Mouse (Mus musculus) thymus, postnatal 10 days (tissue): Measurements from ENCODE around the gene Cavin4.
"Not testable (repeated sequence)": the region's sequence is repeated elsewhere in the genome, so short reads cannot be mapped to it uniquely, and the experiment has no call there.

Experiments used
- DNase-seq, 2 experiments: peaks; one replicate each; pipeline ENCODE4 v3.0.0; 2021; ENCODE audit warnings: low spot score in 2 of 2

The Cavin4 gene

DNA sequence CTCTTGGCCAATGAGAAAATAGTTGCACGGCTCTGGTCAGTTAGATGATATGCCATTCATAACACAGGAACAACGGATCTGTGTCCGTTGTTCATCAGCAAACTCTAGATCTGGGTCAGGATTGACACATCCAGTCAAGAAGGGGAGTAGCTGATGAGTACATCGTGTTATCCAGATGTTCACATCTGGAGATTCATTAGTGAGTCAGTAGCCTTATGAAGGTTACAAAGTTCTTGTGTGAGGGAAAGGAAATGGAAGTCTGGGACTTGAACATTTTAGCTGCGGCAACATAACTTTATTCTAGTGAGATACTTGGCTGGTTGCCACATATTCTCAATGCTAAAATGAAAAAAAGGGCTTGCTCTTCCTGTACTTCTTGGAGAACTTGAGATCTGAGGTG, 9.6 kb downstream of the Cavin4 start:
- no peak for DNase-seq

DNA sequence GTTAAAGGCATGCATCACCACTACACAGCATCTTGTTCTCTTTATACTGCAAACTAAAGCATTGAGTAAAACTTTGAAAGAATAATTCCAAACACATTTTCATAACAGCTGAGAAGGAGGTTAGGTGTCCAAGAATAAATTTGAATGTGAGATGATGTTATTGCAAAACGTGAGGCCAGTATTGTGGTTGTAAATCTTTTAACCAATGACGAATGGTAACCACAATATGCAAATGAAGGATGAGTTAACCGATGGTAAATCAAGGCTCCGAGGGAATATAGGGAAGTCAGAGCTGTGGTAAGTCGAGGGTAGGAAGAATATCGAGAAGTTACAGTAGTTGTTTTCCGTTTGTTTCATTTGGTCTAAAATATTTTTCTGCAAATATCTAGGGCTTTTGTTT, 11.1 kb downstream of the Cavin4 start:
- DNase-seq = no peak

DNA sequence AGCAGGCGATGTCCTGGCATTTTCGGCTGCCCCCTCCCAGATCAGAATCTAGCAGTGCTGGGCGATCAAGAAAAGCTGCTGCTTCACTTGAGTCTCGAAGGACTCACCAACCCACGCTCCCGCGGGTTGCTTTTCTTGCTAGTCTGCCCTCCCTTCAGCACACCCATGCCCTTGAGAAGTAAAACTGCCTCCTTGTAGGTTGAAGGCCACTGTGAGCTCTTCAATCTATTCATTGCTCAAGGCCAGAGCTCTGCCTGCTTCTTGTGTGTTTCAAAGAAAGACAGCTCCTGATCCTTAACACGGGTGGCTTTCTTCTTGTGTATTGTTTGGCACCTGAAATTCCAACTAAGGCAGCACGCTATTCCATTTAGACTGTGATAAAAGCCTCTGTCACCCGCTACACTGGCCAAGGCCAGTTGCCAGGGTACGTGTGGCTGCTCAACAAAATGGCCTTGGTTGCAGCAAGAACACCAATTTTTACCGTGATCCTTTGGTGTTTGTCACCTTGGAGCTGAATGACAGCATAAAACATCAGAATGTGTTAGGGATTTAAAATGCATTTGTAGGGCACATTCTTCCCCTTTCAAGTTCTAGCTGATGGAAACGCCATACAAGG, 13.4 kb downstream of the Cavin4 start:
- DNase-seq = no peak

DNA sequence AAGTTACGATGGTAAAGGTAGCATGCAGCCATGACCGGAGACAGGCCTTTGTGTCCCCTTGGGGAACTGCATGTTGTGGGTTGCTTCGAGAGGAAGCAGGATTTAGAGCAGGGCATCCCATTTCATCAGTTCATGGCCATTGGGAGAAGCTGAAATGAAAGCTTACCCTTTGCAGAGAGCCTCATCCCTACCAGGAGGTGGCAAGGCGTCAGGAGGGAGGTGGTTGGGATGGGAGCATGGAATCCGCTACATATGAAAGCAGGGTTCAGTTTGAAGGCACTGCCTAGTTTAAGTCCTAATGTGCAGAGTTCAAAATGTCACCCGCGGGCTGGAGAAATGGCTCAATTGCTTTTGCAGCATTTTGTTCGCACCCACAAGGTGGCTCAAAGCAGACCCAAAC, 14.0 kb downstream of the Cavin4 start:
- DNase-seq = no peak

DNA sequence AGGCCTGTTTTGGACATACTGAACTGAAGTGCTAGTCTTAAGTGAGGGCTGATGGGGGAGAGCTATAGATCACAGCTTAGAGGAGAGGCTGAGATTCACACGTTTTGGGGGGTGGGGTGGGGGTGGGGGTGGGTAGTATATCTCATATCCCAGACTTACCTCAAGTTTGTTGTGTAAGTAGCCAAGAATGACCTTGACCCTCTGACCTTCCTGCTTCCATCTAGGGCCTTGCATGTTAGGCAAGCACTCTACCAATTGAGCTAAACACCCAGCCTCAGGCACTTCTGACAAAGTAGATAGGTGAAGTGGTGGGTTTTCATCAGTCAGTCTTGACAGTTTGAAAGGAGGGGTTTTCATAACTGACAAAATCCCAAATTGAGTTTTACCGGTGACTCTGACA, 14.5 kb downstream of the Cavin4 start:
- no peak for DNase-seq

DNA sequence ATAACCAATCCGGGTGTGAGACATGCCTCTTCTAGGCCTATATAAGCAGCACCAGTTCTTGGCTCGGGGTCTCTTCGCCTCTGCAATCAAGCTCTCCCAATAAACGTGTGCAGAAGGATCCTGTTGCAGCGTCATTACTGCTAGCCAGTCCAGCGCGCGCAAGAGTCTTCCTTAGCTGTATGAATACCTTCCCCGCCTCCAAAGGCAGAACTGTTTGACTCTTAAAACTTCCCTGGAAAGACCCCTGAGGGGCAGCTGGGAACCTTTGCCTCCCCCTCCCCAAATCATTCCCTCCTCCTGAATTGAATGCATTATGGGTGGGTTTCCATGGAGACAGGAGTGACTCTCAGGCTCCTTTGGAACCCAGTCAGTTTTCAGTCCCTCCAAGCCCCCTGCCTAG, 15.5 kb downstream of the Cavin4 start:
- no peak for DNase-seq

DNA sequence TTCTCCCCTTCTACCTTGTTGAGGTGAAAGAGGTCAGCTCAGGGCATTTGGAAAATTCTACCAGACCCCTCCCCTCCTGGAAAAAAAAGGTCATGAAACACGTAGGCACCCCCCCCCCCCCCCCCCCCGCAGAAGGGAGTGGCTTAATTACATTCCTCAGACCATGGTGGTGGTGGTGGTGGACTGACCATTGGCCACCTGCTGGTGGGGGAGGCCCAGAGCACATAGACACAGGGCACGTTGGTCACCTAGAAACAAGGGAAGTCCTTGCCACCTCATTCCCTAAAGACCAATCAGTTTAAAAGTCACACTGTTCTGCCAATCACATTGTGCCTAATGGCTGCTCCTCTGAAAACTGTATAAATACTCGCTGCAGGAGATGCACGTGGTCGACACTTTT, 16.4 kb downstream of the Cavin4 start:
- DNase-seq = not testable (repeated sequence)

DNA sequence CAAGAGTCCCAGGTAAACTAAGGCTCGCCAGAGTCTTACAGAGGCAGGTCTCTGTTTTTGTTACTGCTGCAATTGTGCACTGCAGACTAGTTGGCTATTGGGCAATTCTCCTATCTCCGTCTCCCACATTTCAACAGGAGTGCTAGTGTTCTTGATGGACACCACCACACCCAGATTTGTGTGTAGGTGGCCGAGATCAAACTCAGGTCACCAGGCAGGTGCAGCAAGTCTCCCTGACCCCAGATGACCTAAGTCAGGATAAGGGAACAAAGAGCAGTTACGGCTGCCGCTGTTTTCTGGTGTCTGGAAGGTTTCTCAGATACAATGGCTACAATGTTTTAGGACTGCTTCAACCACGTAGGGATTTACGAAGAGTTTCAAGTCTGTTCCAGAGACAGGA, 16.9 kb downstream of the Cavin4 start:
- DNase-seq = no peak

DNA sequence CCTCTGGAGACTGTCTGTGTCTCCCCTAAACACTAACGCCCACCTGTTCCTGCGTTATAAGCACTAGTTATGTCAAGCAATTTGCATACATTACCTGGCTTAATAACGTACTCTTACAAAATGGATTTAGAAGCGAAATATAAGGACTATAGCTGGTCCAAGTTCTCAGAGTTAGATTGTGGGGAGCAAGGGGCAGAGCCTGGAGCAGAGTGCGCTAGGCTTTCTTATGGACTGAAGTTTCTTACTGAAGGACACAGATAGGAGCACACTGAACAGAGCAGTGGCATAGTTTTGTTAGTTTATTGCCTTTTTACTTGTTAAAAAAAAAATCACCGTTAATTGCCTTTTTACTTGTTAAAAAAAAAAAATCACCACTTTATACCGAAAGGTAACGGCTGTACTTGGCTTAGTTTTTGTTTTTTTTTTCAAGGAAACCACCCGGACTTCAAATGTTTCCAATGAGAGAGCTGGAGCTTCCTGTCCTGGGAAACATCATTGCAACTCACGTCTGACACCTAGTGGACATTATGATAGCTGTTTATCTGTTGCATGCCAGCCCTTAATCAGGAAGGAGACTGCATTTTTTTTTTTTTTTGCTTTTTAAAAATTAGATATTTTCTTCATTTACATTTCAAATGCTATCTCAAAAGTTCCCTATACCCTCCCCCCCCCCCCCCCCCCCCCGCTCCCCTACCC, 17.5 kb downstream of the Cavin4 start:
- DNase-seq = peak in 1 of 2 experiments; percentile 23

DNA sequence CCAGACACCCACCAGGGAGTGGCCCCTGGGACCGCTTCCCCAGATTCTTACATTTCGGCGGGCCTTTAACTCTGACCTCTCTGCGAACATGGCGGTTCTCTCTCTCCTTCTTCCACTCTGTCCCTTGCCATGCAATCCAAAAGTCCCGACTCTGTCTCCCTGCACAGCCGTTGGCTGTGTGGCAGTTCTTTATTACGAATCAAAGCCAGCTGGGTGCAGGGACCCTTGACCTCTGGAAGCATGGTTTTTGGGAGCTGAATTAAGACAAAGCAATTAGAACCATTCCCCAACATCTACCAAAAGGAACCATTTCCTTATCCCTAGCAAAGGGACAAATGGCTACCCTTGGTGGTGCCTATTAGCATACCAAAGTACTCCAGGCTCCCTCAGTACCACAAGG, 19.8 kb downstream of the Cavin4 start:
- no peak for DNase-seq

DNA sequence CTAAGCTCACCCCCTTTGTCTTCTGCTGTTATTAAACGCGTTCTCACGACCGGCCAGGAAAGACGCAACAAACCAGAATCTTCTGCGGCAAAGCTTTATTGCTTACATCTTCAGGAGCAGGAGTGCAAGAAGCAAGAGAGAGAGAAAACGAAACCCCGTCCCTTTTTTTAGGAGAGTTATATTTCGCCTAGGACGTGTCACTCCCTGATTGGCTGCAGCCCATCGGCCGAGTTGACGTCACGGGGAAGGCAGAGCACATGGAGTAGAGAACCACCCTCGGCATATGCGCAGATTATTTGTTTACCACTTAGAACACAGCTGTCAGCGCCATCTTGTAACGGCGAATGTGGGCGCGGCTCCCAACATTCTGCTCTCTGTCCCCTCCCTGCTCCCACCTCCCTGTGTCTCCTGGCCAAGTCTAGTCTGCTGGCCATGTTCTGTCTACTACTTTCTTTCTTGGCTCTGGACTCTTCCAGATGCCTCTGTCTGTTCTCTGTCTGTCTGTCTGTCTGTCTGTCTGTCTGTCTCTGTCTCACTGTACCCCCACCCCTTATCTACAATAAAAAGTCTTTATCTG, 20.4 kb downstream of the Cavin4 start:
- DNase-seq = not testable (repeated sequence)

DNA sequence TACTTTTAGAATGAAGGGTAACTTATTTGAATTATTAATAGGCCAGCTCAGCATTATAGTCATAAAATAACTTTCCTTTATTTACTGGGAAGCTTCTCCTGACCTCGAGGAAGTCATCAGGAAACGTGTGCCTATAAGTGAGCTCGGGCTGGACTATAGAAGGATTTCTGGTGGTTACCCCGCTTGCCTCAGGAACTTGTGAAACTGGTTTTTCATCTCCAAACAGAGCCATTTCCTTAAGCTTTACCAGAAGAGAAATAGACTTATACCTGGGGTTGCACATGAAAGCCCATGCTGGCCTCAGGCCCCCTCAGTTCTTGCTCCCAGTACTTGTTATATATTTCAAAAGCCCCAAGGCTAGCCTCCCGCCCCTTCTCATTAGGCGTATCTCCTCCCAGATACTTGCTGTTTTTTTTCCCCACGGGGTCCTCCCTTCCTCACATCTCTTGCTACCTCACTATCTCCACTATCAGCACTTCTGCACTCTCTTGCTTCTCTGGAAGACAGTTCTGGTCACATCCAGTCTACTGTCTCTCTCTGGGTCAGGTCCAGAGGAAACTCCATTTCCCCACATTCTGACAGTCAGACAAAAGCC, 21.4 kb downstream of the Cavin4 start:
- DNase-seq = no peak

DNA sequence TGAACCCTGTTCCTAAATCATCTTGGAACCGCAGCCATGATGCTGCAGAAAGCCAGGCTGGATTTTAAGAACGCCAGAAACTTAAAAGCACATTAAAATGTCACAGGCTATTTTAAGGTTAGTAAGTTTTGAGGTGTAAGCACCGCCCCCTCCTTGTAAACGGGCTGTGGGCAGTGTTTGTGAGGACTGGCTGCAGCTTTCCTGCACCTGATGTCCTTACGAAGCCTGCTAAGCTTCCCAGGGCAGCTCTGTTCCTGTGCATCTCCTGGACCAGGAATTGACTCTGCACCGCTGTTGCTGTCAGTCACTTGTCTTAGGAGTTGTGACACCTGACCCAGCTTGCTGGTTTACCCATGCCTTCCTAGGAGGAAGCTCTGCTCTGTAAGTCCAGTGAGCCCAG, 24.8 kb downstream of the Cavin4 start:
- DNase-seq = no peak

DNA sequence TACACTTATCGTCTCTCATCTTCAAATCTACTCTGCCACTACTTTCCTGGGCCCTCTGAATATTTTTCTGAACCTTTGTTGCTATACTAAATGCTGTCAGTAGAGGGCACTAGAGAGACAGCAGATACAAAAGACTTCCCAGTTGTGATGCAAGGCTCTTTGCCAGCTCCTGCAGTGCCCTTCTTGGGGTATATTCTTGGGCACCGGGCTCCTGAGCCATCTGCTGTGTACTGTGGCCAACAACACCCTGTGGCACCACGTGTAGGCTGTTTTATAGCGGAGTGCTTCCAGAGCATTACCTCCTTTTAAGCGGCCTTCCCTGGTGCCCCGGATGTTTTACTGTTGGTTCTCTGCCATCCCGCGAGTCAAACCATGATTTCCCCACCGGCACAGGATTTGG, 27.3 kb downstream of the Cavin4 start:
- DNase-seq = peak in 1 of 2 experiments; percentile 21

DNA sequence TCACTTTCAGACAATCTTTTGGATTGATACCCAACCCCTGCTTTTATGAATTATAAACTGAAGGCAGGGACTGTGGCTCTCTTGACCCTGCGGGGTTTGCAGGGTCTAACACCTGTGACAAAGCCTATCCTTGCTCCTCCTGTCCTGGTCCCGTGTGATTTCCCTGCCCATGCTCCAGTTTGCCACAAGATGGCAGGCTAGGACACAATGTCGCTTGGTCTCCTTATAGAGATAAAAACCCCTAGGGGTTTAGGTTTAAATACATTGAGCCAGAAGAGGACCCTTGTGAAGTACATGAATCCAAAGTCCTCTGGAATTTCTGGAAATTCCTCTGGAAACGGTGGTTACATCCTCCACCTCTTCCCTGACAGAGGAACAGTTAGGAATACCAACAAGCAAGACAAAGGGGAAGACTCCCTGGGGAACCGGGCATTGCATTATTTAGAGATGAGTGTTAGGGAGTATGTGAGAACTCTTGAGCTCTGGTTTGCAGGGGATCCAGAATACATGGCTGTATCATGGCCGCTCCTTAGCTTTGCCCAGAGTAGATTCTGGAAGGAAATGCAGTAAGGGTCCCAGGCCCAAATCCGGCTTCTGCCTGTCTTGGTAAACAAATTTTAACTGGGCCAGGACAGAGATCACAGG, 28.6 kb downstream of the Cavin4 start:
- DNase-seq = peak in 1 of 2 experiments; percentile 15

DNA sequence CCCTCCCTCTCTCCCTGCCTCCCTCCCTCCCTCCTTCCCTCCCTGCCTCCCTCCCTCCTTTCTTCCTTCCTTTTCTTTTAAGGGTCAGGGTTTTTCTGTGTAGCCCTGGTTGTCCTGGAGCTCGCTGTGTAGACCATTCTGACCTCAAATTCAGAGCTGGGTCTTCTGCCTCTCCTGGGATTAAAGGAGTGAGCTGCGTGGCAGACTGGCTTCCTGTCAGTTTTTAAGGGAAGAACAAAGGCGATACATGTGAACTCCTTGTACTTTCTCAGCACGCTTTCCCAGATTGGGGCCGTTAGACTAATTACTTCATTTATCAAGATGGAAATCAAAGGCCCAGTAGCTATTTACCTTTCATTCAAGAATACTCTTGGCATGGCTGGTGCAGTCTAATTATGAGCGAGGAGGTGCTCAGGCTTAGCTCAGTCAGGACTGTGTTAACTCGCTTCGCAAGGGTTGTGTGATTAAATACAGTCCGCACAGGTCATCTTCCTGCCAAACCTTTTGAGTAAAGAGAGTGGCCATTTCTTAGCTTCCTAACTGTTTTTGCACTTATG, 29.5 kb downstream of the Cavin4 start:
- no peak for DNase-seq

DNA sequence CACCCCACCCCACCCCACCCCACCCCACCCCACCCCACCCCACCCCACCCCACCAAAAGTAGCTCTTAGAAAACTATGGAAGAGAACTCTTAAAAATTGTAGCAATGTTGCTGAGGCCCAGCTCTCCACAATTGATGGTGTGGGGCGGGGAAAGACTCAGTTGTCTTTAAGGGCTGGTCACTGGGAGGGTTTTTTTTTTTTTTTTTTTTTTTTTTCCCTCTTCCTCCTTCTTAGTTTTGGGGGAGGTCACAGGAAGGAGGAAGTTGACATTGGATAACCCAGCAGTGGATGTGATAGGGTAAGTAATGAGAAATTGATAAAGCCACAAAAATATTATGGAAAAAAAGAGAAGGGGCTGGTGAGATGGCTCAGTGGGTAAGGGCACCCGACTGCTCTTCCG, 33.4 kb downstream of the Cavin4 start:
- DNase-seq = no peak

DNA sequence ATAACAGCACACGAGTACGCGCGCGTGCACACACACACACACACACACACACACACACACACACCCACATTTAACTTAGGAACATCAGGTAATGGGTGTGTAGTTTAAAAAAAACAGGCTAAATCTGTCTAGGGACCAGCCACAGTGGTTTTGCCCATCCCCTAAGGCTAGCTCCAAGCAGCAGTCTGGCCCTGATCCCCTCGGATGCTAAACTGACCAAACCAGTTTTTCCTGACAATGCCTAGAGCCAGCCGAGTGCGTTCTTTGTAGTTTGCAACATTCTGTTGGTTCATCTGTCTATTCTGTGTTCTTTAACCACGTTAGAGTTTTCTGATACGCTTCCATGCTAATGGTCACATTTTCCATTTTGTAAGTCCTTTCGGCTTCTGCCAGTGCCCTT, 34.0 kb downstream of the Cavin4 start:
- no peak for DNase-seq

DNA sequence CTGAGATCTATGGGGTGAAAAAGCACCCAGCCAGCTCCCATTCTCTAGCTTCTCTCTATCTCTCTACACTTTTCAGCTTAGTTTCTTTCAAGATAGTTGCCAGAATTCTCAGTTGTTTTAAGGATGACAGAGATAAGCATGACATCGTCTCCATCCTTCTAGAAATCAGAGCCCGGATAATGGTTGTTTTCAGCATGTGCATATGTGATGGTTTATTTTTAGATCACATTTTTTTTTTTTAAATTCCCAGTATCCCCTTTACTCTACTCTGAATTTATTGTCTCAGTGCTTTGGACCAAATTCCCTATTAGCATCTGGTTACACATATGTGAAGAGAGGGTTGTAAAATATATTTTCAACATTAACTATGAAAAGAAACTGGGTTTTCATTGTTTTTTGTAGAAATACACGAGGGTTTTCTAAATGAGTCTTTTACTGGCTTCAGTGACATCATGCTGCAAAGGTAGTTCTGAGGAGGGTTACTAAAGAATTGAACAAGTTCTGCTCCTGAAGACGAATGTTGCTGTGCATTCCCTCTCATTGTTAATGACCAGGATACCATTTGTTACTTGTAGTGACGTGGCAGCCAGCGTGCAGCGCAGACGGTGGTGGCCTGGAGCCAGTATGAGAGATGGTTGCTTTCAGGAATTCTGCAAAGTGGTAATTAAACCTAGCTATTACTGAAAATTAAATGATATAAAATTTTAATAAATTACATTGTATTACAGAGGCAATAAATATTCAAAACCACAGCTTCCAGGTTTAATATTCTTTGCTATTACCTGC, 52.7 kb downstream of the Cavin4 start:
- DNase-seq = no peak

DNA sequence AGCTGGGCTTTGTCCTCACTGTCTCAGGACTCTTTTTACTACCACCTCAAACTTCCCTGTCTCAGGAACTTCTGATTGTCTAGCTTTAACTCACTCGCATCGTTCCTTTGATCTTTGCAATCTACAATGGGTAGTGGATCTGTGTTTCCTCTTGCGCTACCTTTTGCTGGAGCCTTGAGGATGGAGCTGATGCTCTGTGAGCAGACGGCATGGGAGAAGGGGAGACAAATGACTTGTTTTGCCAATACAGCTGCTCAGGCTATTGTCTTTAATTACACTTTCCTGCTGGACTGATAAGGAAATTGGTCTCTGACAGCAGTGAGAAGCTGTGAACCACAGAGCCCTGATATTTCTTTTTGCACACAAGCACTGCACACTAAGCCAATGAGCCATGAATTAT, 53.5 kb downstream of the Cavin4 start:
- no peak for DNase-seq
